Mouse (Mus musculus) heart, adult 11 months (tissue): ENCODE measurements around the gene Copg1.

Experiments
- DNase-seq: peaks from one replicate; pipeline ENCODE4 v3.0.0; 2022

Copg1 gene

GRCm38 (mm10) chr6:87876068-87876643, 11.5 kb upstream of the Copg1 start:
- DNase-seq, result peak; percentile 97

GRCm38 (mm10) chr6:87879010-87879409, 8.6 kb upstream of the Copg1 start:
- DNase-seq, result no peak

- no peak for DNase-seq
Observed at GRCm38 (mm10) chr6:87879628-87880027, 8.0 kb upstream of the Copg1 start.

- DNase-seq, result no peak
Observed at GRCm38 (mm10) chr6:87882221-87882620, 5.4 kb upstream of the Copg1 start.

- no peak for DNase-seq
Observed at GRCm38 (mm10) chr6:87882816-87883215, 4.8 kb upstream of the Copg1 start.

GRCm38 (mm10) chr6:87886721-87887120, 893 bp upstream of the Copg1 start:
- DNase-seq, result no peak

DNA sequence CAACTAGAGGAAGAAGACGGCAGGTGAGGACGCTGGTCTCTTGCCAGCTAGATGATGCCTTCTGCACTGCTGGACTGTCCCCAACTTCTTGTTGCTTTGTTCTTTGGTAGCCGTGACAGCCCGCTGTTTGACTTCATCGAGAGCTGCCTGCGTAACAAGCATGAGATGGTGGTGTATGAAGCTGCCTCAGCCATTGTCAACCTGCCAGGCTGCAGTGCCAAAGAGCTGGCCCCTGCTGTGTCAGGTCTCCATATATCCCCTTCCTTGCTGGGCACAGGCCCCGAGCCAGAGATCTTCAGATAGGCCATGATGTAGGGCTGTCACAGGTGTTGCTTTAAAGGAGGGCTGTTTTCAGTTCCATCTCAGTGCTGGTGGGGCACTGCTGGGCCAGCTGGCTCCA, 6.3 kb downstream of the Copg1 start:
- DNase-seq, result no peak

- DNase-seq, result no peak
Observed at GRCm38 (mm10) chr6:87898028-87898427, 10.4 kb downstream of the Copg1 start.

GRCm38 (mm10) chr6:87906632-87907031, 19.0 kb downstream of the Copg1 start:
- DNase-seq, result no peak

DNA sequence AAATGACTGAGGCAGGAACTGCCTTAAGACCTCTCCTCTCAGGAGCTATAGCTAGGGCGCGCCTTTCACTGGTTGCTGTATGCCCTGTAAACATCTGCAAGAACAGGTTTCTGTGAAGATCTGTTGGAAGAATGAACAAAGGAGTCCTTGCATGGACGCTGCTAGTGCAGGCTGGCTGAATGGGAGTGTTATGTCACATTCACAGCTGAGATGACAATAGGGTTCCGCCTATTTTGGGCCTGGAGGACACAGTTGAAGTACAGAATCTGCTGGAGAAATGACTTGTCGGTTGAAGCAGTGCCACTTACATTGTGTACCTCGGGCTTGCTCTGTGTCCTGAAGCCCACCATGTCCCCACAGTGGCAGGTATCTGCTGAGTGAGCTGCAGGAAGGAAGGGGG, 21.6 kb downstream of the Copg1 start:
- DNase-seq, result no peak

DNA sequence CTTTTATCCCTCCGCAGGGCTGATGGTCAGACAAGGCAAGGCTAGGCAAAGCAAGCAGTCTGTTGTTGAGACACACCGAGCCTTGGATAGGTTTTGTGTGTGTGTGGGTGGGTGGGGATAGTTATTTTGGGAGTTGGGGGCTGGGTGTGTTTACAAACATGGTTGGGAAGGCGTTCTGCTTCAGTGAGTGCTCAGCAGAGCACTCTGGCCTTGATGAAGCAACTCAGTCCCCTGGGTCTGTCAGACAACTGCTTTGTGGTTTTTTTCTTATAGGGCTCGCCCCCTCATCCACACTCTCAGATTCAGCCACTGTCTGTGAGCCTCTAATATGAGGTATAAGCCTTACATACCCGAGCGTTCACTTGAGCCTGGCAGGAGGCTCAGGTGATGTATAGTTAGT, 23.9 kb downstream of the Copg1 start:
- DNase-seq, result no peak

DNA sequence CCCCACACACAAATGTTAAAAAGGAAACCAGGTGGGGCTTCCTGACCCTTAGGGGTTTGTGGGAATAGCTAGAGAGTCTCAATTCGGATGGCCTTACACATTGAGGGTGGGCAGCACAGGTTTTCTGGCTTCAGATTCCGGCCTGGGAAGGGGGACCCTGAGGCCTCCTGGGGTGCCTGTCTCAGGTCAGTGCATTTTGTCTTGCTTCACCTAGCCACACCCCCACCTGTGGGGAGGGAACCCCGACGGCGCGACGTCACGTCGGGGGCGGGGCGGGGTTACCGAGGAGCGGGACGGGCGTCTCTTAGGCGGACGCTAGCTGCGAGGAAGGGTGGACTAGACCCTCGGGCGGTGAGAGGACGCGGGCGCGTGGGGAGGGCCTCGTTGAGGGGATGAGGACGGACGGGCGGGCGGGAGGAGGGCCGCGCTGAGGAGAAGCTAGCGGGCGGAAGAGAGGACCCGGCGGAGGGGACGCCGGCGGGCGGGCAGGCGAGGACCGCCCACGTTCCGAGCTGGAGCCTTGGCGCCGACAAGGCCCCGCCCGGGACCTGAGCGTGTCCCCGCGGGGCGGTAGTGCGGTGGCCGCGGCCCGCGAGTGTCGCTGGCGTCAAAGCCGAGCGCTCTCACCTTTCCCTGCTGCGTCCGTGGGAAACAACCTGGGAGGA, 26.2 kb downstream of the Copg1 start, which contains the start of gene Hmces:
Gene Hmces, plus strand, starts transcription at position 275 of the 665 bp plus-strand sequence.
- DNase-seq, result peak; percentile 97

DNA sequence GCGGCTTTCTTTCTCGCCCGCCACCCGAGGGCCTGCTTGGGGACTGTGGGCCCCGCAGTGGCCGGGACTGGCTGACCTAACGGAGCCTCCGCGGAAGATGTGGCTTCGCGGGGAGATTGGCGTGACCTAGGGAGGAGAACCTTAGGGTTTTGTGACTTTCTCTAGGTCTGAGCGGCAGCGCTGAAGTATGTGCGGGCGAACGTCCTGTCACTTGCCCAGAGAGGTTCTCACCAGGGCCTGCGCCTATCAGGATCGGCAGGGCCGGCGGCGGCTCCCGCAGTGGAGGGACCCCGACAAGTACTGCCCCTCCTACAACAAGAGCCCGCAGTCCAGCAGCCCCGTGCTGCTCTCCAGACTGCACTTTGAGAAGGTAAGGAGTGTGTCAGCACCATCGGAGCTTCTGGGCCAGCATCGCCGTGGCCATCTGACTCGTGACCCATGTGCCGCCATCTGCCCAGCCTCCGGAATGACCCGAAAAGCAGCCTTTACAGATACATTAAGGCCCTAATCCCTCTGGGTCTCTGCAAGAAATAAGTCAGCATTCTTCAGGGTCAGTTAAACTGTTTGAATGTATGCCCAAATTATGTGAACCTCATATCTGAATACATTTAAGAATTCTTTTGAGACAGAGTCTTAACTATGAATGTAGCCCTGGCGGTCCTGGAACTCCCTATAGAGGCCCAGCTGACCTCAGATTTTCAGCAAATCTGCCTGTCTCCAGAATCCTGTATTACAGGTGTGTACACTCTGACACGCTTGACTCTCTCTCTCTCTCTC, 26.9 kb downstream of the Copg1 start:
- peak; percentile 93 for DNase-seq

DNA sequence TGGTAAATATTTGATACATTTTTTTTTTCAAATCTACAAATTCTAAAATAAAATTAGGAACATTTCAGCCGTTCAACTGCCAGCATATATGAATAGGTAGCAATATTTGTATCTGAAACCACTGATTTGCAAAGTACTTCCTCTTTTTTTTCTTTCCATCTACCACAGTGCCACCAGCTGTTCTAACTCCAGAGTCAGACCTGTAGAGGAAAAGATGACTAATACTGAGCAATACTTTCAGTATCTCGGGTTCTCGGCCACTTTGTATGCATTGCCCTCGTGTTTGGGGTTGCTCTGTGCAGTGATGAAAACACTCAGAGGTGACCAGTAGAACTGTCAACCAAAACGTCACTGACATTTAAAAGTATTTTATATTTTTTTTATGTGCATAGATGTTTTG, 28.3 kb downstream of the Copg1 start:
- DNase-seq, result no peak

- DNase-seq, result no peak
Observed at GRCm38 (mm10) chr6:87921201-87921600, 33.6 kb downstream of the Copg1 start.

GRCm38 (mm10) chr6:87923624-87924023, 36.0 kb downstream of the Copg1 start:
- no peak for DNase-seq

- peak; percentile 96 for DNase-seq
Observed at GRCm38 (mm10) chr6:87935037-87935436, 47.4 kb downstream of the Copg1 start.

GRCm38 (mm10) chr6:87937178-87937788, 49.7 kb downstream of the Copg1 start:
- DNase-seq, result peak; percentile 92

GRCm38 (mm10) chr6:87938941-87939340, 51.3 kb downstream of the Copg1 start:
- peak; percentile 68 for DNase-seq

DNA sequence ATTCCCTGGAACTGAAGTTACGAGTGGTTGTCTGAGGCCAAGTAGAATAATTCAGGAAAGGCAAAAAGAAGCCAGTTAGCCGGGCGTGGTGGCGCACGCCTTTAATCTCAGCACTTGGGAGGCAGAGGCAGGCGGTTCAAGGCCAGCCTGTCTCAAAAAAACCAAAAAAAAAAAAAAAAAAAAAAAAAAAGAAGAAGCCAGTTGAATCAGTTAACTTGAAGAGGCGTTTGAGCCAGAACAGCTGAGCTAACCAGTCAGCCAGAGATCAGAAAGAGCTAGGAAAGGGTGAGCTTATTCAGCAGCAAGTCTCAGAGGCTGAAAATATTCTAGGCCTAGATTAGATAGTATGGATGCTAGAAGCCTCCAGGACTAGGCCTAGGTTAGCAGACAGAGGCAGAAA, 54.6 kb downstream of the Copg1 start:
- peak; percentile 34 for DNase-seq

DNA sequence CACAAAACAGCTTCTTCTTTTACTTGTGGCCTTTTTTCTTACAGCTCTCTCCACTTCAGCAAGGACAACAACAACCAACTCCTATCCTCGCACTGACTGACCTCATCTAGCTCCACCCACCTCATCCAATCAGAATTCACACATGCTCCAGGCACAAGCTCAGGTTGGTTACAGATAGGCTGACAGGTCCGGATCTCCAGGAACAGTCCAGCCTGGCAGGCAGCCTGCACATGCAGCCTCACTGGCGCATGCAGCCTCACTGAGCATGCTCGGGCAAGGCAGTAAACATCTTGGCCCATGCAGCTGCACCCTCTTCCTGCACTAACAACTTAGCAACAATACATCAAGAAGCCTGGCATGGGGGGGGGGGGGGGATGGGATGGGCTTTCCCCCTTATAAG, 74.8 kb downstream of the Copg1 start:
- DNase-seq, result peak; percentile 70
